Mouse (Mus musculus) layer of hippocampus, postnatal 14 days (tissue): ENCODE measurements at regions not wholly inside any gene's neighbourhood (a gene's known extent, or its start where the extent isn't known, plus 50 kb on each side); places are given as distances from the start of the nearest gene placed in this dataset.
A peak's percentile ranks its signal among the peaks of the same experiment; 100 is the strongest.

Experiments
- DNase-seq, 2 experiments: peaks; one replicate each; pipeline ENCODE4 v3.0.0; 2021 to 2022; ENCODE audit warnings: low spot score in 2 of 2, mixed read lengths in 1 of 2

- DNase-seq = no peak
Measured at GRCm38 (mm10) chr5:80766591-80766990, 253.3 kb upstream of the Adgrl3 start.

- peak; percentile 9 to 55 for DNase-seq
Measured at GRCm38 (mm10) chr5:80783892-80784291, 236.0 kb upstream of the Adgrl3 start.

DNA sequence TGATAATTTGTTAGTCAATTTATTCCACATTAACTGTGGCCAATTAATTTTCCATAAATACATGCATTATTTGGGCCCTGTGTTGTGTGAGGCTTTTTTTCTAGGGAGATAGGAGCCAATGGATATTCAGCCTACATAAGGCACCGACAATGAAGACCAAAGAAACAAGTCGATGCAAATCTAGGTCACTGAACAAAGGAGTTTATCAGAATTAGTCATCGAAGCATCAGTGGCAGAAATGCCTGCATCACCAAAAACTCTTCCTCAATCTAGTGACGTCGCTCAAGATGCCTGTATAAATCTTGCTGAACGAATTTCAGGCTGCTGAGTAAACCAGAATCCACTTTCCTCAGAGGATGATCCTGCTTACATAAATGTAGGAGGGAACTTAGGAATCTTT lies 235.2 kb upstream of the Adgrl3 start:
- no peak for DNase-seq

- DNase-seq = no peak
Measured at GRCm38 (mm10) chr5:80791658-80792057, 228.3 kb upstream of the Adgrl3 start.

DNA sequence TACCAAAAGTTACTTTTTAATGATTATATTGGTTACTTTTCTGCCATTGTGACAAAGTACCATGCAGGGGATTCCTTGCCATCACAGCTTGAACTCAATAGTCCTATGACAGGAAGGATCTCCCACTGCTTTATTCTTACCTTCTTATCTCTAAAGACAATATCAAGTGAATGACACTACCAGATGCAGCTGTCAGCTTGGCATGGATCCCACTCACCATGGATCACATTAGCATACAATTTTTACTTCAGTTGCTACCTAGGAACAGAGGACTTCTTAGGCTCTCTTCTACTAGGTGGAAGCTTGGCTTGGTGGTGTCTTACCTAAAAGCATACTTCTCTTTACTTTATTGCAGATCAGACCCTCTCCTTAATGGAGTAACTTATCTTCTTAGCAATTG lies 220.2 kb upstream of the Adgrl3 start:
- no peak for DNase-seq

GRCm38 (mm10) chr5:80812917-80813316 lies 207.0 kb upstream of the Adgrl3 start:
- DNase-seq = no peak

DNA sequence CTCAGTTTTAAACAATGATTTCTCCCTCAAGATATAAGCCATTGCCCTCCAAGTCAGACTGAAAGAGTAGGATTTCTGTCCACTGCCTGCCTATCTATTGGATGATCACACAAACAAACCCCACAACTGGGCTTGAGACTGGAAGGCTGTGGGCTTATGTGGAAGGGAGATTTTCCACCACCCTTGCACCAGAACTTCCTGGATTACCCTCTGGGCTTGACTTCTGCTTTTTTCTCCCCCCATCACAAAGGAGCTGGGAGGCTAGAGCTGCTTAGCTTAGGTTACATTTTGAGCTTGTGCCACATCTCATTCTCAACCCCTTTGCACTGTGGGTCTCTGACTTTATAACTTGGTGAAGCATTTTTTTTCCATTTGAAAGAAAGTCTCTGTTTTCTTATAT lies 200.7 kb upstream of the Adgrl3 start:
- no peak for DNase-seq

- no peak for DNase-seq
Measured at GRCm38 (mm10) chr5:80842531-80842930, 177.4 kb upstream of the Adgrl3 start.

DNA sequence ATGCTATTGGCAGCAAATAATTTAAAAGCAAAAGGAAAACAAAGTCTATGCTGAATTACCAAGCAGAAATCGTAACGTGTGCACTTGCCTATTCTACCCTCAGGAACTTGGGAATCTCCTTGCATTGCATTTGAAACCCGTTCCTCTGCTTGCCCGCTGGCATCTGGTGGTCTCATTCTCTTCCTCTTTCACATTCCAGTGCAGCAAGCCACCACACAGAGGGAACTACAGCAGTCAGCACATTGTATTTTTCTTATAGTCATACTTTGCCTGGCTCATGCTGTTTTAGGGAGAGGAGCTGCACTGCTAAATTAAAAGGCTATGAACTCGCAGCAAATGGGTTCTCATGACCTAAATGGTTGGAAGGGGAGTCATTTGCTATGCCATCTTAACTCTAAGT lies 164.9 kb upstream of the Adgrl3 start:
- DNase-seq = no peak

GRCm38 (mm10) chr5:80876600-80876999 lies 143.3 kb upstream of the Adgrl3 start:
- no peak for DNase-seq

- no peak for DNase-seq
Measured at GRCm38 (mm10) chr5:80898230-80898629, 121.7 kb upstream of the Adgrl3 start.

DNA sequence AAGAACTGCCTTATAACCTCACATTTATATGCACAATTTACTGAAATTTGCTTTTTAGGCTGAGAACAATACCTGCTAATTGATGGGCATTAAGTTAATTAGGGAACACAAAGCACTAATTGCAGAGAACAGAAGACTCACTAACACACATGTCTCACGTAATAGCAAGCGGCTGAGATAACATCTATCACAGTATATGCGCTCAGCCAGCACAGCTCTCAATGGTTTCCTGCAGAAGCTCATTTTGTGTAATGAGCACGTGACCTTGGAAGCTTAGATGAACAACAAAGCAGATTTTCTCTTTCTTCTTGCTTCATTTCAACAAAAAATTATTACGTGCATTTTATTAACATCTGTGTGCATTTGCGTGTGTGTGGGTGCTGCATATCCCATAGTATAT lies 111.2 kb upstream of the Adgrl3 start:
- no peak for DNase-seq

DNA sequence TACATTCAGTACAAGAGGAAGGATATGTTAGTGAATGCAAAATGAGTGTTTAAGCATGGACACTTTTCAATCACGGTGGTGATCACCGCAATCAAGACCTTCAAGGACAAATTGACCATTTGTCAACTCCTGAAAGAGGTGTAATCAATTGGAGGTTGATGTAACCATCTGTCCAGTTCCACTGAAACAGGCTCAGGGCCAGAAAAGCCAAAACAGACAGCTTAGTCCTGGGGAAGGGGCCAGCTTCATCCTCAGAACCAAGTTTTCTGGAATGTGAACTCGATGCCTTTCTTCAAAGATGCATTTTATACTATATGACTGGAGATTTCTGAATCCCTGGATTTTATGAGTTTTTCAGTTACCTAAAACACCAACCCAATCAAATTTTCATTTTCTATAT lies 81.1 kb upstream of the Adgrl3 start:
- DNase-seq = no peak

GRCm38 (mm10) chr5:80951861-80952599 lies 67.9 kb upstream of the Adgrl3 start:
- no peak for DNase-seq

DNA sequence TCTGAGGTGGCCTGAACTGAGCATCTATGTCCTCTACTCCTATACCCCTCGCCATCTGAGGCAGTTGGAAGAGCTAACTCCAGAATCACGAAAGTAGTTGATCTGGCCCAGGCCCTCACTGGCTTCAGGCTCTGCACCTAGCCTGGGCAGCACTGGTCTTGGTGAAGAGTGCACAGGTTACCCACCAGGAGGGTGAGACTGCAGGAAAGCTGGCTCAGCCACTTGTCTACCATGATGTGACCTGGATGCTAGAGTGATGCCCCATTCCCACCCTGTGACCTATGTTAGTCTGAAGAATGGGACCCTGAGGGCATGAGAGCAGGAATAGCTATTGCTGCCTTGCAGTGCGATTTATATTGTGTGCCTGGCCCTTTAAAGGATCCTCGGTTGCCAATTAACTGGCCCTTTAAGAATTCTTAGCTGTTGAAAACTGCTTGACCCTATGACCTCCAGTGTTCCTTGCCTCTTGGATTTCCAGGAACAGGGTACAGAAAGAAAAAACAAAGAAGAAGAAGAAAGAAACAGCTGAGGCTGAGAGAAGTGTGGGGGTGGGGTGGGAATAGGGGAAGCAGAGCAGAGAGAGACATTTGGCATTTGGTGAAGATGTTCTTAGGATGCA lies 67.2 kb upstream of the Adgrl3 start:
- no peak for DNase-seq
